Mouse (Mus musculus) right cerebral cortex, postnatal 25 days (tissue): Measurements from ENCODE around the gene Mbnl1.

Experiments
- DNase-seq: peaks from one replicate; pipeline ENCODE4 v3.0.0; 2022

Gene Mbnl1

GRCm38 (mm10) chr3:60570491-60571022 lies 97.9 kb downstream of the Mbnl1 start:
- no peak for DNase-seq

- DNase-seq = no peak
Measured at GRCm38 (mm10) chr3:60571493-60571892, 98.9 kb downstream of the Mbnl1 start.

- no peak for DNase-seq
Measured at GRCm38 (mm10) chr3:60574199-60574598, 101.6 kb downstream of the Mbnl1 start.

GRCm38 (mm10) chr3:60574849-60575524 lies 102.4 kb downstream of the Mbnl1 start:
- DNase-seq = no peak

DNA sequence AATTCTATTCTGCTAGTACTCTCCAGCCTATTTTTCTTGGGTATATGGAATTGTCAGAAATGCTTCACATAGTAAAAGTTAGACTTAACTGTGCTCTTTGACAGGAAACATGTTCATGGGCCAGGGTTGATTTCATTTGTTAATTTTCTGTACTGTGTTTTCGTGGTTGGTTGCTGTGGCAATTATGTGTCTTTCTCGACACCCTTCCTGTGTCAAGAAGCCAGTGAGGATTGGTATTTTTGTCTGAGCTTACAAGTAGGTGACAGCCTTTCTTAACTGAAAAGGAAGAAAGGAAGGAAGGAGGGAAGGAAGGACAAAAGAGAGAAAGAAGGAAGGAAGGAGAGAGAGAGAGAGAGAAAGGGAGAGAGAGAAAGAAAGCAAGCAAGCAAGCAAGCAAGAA lies 103.3 kb downstream of the Mbnl1 start:
- no peak for DNase-seq

DNA sequence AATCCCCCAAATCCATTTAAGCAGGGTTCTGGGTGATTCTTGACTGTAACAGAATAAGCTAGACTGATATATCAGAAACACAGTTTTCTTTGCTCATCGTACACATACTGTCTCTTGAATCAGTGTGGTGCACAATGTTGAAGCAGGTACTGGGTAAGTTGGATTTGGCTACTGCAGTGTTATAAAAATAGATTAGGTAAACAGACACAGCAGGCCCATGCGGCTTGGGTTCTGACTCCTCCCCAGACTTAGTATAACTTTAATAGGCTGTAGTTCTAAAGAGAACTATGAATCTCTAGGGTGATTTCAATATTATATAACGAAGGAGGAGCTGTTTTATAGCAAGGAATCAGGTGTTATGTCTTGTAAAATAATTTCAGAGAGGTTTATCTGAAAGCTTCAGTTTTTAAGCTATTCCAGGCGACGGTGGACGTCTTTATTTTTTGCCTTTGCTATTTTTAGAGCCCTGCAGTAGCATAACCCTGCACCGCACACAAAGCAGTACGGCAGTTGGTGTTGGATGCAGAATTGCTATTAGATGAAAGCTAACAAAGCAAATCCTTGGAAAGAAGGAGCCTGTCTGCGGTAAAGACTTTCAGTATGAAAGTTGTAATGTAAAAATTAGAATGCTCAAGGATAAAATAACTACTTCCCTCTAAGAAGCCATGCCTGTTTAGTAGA lies 103.9 kb downstream of the Mbnl1 start:
- DNase-seq = no peak

DNA sequence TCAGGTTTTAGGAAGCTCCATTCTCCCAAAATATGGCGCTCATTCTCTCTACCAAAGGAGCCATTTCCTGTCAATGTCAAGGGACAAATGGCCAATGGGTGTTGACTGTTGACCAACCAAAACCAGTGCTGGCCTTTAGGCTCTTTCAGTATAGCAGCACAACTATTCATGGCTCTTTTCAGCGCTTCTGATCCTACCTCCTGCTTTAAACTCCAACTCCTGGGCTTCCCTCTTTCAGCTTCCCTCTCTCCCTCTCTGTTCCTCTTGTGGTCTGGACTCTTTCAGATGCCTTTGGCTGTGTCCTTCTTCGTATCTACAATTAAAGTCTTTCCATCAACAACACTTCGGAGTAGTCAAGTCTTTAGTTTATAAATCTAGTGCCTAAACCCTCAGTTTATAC lies 107.2 kb downstream of the Mbnl1 start:
- no peak for DNase-seq

- no peak for DNase-seq
Measured at GRCm38 (mm10) chr3:60580699-60581098, 108.1 kb downstream of the Mbnl1 start.

DNA sequence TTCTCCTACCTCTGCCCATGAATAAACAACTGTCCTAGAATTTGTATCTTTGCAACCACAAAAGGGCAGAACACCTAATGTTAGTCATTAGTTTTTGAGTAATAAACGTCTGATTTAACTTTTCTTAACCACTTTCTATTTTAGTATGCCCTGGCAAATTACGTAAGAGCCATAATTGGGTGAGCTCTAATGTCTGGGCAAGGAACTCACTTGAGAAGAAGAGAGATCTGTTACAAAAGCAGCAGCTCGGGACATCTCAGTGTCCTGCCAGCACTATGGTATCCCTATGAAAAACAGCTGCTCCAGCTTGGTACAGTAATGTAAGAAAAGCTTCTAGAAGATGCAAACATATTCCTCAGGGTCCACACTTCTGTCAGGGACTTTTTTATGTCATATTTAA lies 109.5 kb downstream of the Mbnl1 start:
- DNase-seq = no peak

DNA sequence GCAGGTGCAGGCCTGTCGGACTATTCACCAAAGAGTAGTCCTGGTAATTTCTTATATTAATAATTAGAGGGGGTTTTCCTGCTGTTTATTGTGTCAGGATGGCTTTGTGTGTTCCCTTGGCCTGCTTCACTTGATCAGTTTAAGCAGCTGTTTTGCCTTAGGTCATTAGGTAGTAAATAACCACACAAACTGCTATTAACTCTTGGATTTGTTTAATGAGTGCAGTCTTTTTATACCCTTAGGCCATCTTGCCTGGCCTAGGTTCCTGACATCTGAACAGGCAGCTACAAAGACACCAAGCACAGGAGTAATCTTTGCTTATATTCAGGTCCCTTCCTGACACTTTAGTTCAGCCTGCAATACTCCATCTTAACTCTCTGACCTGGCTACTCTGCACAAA lies 110.0 kb downstream of the Mbnl1 start:
- no peak for DNase-seq

GRCm38 (mm10) chr3:60584704-60585103 lies 112.1 kb downstream of the Mbnl1 start:
- no peak for DNase-seq

GRCm38 (mm10) chr3:60586046-60586445 lies 113.4 kb downstream of the Mbnl1 start:
- no peak for DNase-seq

- no peak for DNase-seq
Measured at GRCm38 (mm10) chr3:60587149-60587548, 114.5 kb downstream of the Mbnl1 start.

DNA sequence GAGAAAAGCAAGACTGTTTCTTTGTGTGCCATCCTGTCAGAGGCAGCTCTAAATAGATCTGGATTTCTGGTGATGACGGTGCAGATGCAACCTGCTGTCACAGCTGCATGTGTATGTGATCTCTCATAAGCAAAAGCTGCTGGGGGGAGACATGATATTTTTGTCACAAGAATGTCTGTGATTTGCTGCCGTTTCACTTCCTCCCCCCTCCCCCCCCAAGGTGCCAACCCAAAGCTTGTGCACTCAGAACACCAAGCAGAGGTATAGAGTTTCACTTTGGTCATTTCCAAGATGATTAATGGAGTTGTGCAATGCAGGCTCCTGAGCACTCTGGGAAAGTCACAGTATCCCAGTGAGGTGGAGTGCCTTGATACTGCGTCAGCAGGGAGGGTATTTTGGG lies 116.7 kb downstream of the Mbnl1 start:
- DNase-seq = no peak

DNA sequence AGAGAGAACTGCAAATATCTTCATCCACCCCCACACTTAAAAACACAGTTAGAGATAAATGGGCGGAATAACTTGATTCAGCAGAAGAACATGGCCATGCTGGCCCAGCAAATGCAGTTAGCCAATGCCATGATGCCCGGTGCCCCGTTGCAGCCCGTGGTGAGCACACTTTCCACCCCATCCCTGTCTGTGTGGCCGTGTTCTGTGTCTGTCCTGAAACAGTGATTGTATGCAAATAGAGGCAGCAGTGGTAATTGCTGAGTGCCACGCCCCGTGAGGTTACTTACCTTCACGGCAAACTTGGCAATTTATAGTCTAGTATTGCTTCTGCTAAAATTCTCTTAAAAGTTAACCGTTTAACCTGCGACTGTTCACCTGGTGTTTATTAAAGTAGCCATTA lies 123.0 kb downstream of the Mbnl1 start:
- no peak for DNase-seq

DNA sequence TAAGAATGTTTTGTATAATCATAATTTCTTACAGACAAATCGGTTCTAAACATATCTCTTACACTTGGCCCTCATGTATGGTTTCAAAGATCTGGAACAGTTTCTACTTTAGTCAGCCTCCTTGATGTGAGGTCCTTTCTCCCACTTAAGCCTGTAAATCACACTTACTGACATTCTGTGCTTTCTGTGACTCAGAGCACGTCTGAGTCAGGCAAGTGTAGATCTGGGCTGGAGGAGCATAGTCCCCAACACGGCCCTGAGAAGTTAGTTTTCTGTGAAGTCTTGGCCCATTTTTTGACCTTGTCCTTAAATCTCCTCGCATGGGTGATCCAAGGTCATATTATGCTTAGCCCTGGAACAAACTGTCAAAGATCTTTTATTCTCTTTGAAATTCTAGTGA lies 124.4 kb downstream of the Mbnl1 start:
- no peak for DNase-seq

DNA sequence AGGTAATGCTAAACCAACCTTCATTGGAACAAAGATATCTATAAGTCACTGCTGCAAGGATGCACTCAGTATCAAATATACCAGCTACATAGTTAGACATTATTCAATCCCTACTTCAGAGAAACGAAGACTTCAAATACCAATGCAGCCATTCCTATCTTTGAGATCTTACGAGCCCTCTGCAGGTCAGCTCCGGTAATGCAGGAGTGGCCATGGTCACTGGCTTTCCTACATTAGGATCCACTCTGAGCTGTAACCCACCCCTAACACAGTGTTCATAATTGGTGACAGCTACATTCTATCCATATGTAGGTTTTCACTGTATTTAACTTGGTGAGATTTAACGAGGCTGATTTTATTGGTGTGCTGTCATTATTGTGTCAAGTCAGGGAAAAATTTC lies 129.1 kb downstream of the Mbnl1 start:
- DNase-seq = peak; percentile 54

DNA sequence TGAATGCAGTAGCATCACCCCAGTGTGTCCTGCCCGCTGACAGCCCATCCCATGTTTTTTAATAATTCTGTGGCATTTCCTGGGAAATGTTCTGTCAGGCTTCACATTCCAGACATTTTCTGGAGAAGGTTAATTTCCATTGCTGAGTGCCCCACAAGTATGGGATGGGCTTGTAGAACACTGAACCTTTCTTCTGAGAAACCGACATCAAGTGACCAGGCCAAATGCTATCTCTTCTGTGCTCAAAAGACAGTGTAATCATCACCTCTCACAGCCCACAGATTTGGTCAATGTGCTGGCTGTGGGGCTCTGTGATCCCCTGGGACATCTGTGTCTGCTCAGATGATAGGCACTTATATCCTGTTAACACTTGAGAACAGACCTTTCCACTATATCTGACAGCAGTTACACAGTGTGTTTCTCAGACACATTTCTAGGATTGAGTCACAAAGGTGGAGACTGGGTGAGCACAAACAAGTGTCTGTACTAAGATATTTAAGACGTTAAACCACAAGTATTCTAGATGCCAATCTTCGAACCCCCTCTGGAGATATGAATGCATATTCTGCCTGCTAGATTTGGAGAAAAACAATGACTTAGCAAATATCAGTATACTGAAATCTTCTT lies 130.4 kb downstream of the Mbnl1 start:
- DNase-seq = no peak

GRCm38 (mm10) chr3:60603637-60604036 lies 131.0 kb downstream of the Mbnl1 start:
- no peak for DNase-seq

DNA sequence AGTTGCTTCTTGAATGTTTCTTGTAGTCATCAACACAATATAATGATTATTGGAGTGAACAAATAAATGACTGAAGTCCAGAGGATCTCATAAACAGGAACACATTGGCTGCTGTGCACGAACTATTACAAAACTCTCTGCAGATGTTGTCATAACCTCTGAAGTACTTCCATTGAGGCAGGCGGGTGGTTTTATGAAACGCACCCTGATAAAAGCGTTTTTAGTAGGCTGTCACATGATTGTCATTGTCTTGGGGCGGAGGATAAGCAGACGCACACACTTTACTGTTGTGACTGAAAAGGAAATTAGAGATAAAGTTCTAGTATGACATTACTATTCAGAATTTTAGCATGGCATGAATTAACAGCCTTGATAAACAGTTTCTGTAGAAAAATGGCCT lies 131.6 kb downstream of the Mbnl1 start:
- no peak for DNase-seq

DNA sequence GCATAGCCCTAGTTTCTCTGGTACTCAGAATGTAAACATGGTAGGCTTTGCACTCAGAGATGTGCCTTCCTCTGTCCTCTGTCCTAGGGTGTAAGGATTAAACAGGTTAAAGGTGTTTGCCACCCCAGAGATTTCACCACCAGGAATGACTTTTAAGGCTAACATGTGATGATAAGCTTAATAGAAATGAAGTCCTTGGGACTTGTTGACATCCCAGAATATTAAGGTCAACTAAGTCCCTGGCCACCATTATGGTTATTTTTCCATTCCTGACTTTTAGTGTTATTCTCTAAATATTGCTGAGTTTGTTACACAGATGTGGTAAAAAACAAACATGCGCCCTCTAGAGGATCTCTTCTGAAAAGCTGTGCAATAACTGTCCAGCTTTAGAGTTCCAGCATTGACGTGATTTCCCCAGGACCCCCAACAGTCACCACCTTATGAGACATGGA lies 136.3 kb downstream of the Mbnl1 start:
- DNase-seq = no peak

DNA sequence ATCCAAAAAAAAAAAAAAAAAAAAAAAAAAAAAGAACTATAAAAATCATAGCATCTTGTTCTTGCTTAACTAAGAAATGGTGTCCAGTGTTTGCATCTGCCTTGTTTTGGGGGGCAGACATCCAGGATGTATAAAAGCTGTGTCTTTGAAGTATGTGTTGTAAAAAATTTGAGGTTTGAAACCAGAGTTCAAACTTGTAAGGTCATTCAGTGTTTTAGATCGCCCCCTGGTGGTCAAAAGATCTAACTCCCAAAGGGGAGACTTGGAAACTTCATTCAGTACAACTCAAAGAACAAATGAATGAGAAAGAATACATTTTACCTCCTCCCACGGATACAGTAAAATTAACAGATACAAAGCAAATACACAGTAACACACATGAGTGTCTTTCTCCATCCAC lies 139.2 kb downstream of the Mbnl1 start:
- no peak for DNase-seq

- DNase-seq = no peak
Measured at GRCm38 (mm10) chr3:60613121-60613520, 140.5 kb downstream of the Mbnl1 start.

GRCm38 (mm10) chr3:60614516-60614915 lies 141.9 kb downstream of the Mbnl1 start:
- DNase-seq = no peak
